ENCODE assay signal across 10 mouse cellular contexts in the genomic region with DNA sequence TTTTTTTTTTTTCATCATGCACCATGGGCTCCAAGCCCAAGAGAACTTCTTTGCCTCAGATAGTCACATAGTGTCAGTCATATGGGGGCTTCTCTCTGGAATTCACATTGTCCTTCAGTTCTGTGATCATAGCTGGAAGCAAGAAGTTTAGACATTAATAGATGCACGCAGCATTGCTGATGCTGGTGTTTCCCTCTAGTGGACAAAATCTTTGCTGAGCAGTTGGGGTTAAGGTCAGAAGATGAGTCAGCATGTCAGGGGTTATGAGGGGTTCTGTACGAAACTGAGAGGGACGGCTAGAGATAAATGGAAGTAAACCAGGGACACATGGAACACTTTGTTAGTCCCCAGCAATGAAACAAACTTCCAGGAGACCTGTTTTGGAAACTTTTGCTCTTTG.
DNase-seq lines count a peak whose midpoint lies in the region; ATAC-seq and TF ChIP-seq lines count a peak whose summit lies in the region.
"Had no signal": no experiment of that assay in that cellular context is flagged by ENCODE, and none has a peak within 500 bp of the region (broad histone marks: within the 10 kb centered on the region; RNA-seq: fewer than 3 reads in every experiment).

No protein-coding gene starts in this region.

- TF ChIP-seq CTCF in layer of hippocampus, adult 2 months (conservative IDR thresholded peaks at IDR 0.05) = peak; percentile 61

- H3K4me3 ChIP-seq in layer of hippocampus, adult 2 months = no peak overlapping the region
- H3K4me3 ChIP-seq: embryonic facial prominence, embryonic 13.5 days; megakaryocyte, embryonic 14.5 days had no signal

- peak; percentile 34 for ATAC-seq in megakaryocyte, adult 5-6 weeks (ENCODE audit: poor library complexity, severe bottlenecking)

- H3K27ac ChIP-seq in layer of hippocampus, adult 2 months = no peak overlapping the region
- H3K27ac ChIP-seq: embryonic facial prominence, embryonic 13.5 days had no signal

- no peak for DNase-seq in layer of hippocampus, adult 2 months (ENCODE audit: low spot score in 2 of 2)
- DNase-seq in layer of hippocampus, adult 18-20 months (ENCODE audit: low spot score in 2 of 2) = no peak
- DNase-seq in ES-CJ7 (ENCODE audit: low read depth, low spot score) (peak; percentile 75), WW6 (ENCODE audit: low read depth, low spot score) (peak; percentile 29)
- DNase-seq in c-Kit-positive CD71-positive TER-119-positive erythroid progenitor cells, embryonic 14.5 days (ENCODE audit: low spot score) = no peak
- DNase-seq in yolk sac, embryonic 10.5 days (ENCODE audit: low spot score) = no peak
- DNase-seq: gastrocnemius, postnatal 25 days had no signal

Comparison
In these comparisons a context has a peak if more than half of its experiments do, and no peak if none do; other contexts are left out.
1. DNase-seq: peak in ES-CJ7 (single experiment) and WW6 (single experiment); none in layer of hippocampus, adult 2 months (0 of 2), layer of hippocampus, adult 18-20 months (0 of 2), c-Kit-positive CD71-positive TER-119-positive erythroid progenitor cells, embryonic 14.5 days (single experiment) and yolk sac, embryonic 10.5 days (single experiment).